Mouse (Mus musculus): Measurements from ENCODE around the gene Hhipl1. TPM values are rescaled to one million over a fixed set of nuclear protein-coding genes. Genes with fewer than 3 reads are reported as not detected.

The Hhipl1 gene
- polyA plus RNA-seq, 1 experiment: 0.40 TPM

DNA sequence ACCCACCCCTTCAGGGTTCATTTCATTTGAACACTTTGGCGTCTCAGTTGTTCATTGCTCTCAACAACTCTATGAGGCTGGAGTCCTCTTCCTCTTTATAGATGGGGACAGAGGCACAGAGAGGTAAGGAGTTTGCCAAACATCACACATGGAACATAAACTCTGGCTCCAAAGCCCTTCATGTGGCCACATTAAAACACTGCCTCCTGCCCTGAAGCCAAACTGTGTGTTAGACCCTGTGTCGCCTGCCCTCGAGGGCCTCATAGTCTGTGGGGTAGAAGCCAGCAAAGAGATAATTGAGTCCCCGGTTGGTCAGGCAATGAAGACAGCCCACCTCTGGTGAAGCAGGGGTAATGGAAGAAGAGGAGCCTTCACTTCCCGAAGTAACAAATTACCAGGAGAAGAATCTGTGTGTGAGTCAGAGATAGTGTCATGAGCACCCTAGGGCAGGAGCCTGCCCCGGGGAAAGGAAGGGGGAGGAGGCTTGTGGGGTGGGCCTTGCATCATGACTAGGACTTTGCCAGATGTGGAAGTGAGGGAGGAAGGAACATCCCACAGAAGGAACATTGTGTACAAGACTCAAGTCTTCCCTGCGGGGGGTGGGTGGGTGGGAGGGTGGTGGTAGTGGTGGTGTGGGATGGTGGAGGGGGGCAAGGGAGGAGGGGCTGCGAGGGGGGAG lies 3.2 kb downstream of the Hhipl1 start:
- DNase-seq (ENCODE audit: low read depth, low spot score): no peak
- 43% methylated on average over 7 of the region's 8 CpGs for WGBS

DNA sequence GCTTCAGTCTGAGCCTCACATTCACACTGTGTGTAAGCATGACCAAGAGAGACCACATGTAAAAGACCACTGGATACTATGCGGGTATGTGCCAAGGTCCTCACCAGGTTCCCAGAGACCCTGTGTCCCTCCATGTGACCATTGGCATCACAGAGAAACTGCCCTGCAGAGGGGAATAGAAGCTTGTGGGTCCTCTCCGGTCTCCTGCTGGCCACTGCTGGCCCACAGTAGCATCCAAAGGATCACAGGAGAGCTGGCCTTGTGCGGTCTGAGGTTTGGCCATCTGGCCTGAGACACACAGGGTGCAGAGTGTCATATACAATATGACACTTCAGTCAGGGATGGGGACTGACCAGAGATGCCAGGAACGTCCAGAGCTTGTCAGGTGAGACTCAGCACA lies 4.0 kb downstream of the Hhipl1 start:
- no peak for DNase-seq (ENCODE audit: low read depth, low spot score)
- WGBS: 81% methylated on average over 4 of the region's 4 CpGs

GRCm38 (mm10) chr12:108310456-108311027 lies 4.5 kb downstream of the Hhipl1 start:
- 67% methylated on average over 7 of the region's 7 CpGs for WGBS

GRCm38 (mm10) chr12:108311741-108312290 lies 5.7 kb downstream of the Hhipl1 start:
- 87% methylated on average over 27 of the region's 27 CpGs for WGBS
- no peak for DNase-seq (ENCODE audit: low read depth, low spot score)

More at GRCm38 (mm10) chr12:108310456-108311027, 4.5 kb downstream of the Hhipl1 start:
- DNase-seq (ENCODE audit: low read depth, low spot score): no peak

DNA sequence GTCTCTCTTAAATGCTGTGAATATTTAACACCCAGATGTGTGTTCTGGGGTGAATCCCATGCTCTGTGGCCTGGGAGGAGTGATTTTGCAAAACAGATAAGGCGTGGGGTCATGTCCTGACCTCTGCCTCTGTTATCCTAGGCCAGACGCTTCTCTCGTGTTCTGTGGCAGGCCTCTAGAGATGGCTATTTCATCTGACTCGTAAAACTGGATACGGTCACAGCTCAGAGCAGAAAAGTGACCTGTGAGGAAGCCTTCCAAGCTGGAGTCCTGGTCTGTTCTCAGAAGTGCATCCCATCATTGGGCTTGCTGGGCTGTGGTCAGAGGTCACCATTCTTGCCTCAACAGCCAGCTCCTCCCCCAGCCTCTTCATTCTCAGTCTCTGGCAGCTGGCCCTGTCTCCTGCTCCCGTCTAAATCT lies 6.4 kb downstream of the Hhipl1 start:
- WGBS: 52% methylated on average over 6 of the region's 6 CpGs
- DNase-seq (ENCODE audit: low read depth, low spot score): no peak

GRCm38 (mm10) chr12:108313244-108313772 lies 7.2 kb downstream of the Hhipl1 start:
- WGBS: 79% methylated on average over 1 of the region's 1 CpGs
- DNase-seq (ENCODE audit: low read depth, low spot score): no peak

GRCm38 (mm10) chr12:108315818-108316217 lies 9.7 kb downstream of the Hhipl1 start:
- WGBS: 49% methylated on average over 10 of the region's 10 CpGs

DNA sequence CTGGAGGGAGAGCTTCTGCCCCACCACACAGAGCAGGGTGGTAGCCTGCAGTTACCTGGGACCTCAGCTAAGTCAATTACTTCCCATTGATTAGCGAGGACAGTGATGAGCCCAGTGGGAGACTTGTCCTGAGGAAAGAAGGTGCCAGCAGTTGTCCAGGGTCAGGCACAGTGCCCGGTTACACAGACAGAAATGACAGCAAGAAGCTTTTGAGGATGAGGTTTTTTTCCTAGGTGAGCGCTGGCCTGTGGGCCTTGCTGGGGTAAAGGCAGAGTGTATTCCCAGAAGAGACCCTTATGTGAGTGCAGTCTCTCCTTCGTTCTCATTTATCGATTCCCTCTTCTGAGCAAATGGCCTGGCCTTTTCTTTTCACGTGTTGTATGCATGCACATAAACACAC lies 10.6 kb downstream of the Hhipl1 start:
- 57% methylated on average over 6 of the region's 6 CpGs for WGBS
- no peak for DNase-seq (ENCODE audit: low read depth, low spot score)

More at GRCm38 (mm10) chr12:108315818-108316217, 9.7 kb downstream of the Hhipl1 start:
- no peak for DNase-seq (ENCODE audit: low read depth, low spot score)

DNA sequence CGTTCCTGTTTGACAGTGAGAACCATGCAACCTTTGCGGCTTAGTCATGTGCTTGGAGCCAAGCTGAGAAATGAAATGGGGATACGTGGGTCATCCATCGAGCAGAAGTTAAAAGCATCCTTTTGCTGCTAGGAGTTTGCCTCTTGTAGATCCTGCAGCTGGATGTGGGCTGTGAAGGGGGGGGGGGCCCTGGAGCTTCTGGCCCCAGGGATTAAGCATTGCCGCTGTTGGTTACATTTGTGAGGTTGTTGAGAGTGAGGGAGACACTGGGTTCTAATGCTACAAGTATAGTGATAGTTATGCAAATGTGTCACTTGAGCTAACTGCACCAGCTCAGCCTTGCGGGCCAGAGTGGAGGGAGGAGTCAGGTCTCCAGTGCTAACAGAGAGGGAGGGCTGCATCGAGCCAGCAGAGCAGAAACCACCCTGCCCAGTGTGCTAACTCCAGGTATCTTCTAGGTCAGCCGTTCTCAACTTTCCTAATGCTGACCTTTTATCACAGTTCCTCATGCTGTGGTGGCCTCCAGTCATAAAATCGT lies 11.2 kb downstream of the Hhipl1 start:
- 25% methylated on average over 9 of the region's 9 CpGs for WGBS
- no peak for DNase-seq (ENCODE audit: low read depth, low spot score)

- DNase-seq (ENCODE audit: low read depth, low spot score): no peak
- 34% methylated on average over 18 of the region's 18 CpGs for WGBS
Observed at GRCm38 (mm10) chr12:108317826-108318430, 11.9 kb downstream of the Hhipl1 start.

- no peak for DNase-seq (ENCODE audit: low read depth, low spot score)
- 22% methylated on average over 37 of the region's 37 CpGs for WGBS
Observed at GRCm38 (mm10) chr12:108318499-108318898, 12.4 kb downstream of the Hhipl1 start.

- no peak for DNase-seq (ENCODE audit: low read depth, low spot score)
- 39% methylated on average over 8 of the region's 8 CpGs for WGBS
Observed at GRCm38 (mm10) chr12:108320096-108320495, 14.0 kb downstream of the Hhipl1 start.

DNA sequence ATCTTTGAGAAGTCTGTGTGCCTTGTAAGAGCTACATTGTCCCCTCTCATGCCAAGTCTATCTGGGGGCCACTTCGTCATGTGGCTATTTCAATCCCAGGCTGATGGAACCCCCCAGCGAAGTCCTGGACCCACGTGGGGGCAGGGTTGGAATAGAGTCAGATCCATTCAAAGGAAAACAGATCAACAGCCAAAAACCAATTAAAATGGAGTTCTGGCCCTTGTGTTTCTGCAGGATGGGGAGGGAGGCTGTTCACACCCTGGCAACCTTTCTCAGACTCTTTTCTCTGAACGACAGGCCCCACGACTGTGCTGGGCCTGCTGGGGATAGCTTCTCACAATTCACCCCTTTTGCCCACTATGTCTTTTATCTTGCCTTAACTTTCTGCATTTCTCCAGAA lies 20.3 kb downstream of the Hhipl1 start:
- DNase-seq (ENCODE audit: low read depth, low spot score): no peak
- 59% methylated on average over 5 of the region's 5 CpGs for WGBS

GRCm38 (mm10) chr12:108327889-108328491 lies 21.9 kb downstream of the Hhipl1 start:
- 3% methylated on average over 66 of the region's 66 CpGs for WGBS
- DNase-seq (ENCODE audit: low read depth, low spot score): no peak

DNA sequence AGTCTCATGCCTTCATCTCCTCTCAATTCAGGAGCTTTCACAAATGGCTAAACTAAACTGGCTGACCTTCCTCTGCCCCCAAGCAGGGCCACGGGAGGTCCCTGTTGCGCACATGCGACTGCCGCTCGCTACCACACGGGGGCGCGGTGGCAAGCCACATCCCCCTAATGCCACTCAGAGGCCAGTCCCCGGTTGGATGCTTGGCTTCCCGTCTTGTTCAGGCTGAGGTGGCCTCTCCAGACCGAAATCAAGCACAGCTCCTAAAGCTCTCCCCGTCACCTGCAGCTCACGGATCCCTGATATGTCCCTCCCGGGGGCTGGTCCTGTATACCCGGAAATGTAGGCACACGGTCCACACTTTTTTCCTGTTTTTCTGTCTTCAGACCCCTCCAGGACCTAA lies 27.0 kb downstream of the Hhipl1 start:
- peak; percentile 31 for DNase-seq (ENCODE audit: low read depth, low spot score)
- WGBS: under 1% methylated on average over 16 of the region's 16 CpGs

DNA sequence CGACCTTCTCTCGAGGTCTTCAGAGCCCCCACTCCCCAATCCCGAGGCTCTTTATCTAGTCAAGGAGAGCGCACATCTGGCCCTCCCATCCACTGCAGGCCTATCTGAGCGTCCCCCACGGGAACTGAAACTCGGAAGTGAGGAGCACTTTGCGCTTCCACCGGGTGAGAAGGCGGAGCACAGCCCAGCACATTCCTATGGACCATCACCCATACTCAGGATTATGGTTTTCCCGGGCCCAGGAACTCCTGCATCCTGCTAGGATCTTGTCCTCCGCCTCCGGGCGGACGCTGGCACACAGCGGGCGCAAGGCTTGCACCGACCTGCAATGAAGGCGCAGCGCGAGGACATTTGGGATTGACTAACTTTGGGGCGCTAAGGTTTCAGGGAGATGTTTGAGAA lies 27.4 kb downstream of the Hhipl1 start:
- under 1% methylated on average over 22 of the region's 22 CpGs for WGBS
- DNase-seq (ENCODE audit: low read depth, low spot score): peak; percentile 14

DNA sequence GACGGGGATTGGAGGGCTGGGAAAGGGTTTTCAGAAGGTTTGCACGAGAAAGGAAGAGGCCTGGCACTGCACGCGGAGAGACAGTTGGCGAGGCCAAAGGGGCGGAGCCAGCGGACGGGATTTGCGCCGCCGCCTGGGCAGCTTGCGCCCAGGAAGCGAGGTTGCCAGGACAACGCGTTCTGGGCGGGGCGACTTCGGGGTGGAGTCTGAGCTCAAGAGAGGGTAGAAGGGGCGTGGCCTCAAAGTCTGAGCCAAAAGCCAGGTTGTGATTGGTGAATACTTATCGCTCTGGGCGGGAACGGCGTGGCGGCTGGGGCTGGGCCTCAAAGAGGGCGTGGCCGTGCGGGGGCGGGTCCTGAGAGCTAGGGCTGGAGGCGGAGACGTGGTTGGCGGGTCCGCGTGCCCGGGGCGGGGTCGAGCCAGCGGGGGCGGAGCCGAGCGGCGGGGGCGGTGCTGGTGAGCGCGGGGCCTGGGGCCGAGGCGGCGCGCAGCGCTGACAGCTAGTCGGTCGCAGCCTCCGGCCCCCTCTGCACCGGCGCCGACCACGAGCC lies 27.9 kb downstream of the Hhipl1 start, which contains the start of gene Cyp46a1:
Gene Cyp46a1 (plus strand): TSS at position 487 of the 551 bp plus-strand sequence.
- DNase-seq (ENCODE audit: low read depth, low spot score): peak; percentile 96
- 1% methylated on average over 49 of the region's 56 CpGs for WGBS

DNA sequence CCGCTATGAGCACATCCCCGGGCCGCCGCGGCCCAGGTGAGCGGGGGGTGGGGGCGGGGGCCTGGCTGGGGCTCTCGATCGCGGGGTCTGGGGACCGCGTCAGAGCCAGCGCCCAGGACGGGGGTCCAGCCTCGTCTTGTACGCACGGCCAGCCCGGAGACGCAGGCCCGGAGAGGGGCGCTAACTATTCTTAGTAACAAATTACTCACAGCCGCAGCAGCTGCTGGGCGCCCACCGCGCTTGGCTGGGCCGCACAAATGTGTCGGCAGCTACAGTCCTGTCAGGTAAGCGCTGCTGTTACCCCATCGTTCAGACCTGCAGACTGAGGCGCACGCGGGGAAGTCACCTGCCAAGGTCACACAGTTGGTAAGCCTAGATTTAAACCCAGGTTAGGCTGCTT lies 28.5 kb downstream of the Hhipl1 start:
- DNase-seq (ENCODE audit: low read depth, low spot score): no peak
- 5% methylated on average over 32 of the region's 32 CpGs for WGBS

GRCm38 (mm10) chr12:108338572-108339190 lies 32.6 kb downstream of the Hhipl1 start:
- WGBS: 34% methylated on average over 14 of the region's 14 CpGs
- no peak for DNase-seq (ENCODE audit: low read depth, low spot score)
